Mouse (Mus musculus): ENCODE results near the gene Cdh6.

DNA sequence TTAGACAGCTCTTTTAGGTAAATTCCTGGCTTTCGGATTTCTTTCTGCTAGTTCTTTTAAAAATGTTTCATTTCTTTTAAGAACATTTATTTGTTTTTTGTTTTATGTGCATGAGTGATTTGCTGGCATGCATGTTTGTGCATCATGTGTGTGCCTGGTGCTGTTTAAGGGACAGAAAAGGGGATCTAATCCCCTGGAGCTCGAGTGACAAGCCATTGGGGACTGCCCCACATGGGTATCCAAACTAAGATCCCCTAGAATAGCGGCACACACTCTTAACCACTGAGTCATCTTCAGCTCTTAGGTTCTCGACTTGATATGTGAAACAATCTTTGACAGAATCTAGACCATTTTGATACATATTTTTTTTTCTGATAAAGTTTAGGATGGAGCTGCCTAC is 99.4 kb downstream of the Cdh6 start:
- no peak for TF ChIP-seq EP300 (IDR thresholded peaks at IDR 0.05; ENCODE audit: low read depth)
- no peak for TF ChIP-seq CTCF (IDR thresholded peaks at IDR 0.05; ENCODE audit: low read depth)
